Mouse (Mus musculus): ENCODE results near the gene Rgma.

DNA sequence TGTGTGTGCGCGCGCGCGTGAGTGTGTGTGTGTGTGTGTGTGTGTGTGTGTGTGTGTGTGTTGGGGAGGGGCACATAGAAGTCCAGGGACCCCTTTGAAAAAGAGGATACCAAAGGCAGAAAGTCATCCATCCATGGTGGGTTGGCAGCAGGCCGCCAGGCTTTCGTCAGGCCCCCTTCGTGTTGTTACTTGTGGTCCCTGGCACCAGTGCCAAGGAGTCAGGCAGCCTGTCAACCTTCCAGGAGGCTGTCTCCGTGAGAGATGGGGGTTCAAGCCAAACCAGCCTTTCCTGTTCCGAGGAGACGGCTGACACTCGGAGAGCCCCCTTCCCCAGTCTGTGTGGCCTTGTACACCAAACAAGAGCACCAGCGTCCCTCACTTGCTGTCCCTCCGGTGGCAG lies 38.9 kb downstream of the Rgma start:
- TF ChIP-seq CTCF (IDR thresholded peaks at IDR 0.05) (no peak), EP300 (IDR thresholded peaks at IDR 0.05) (no peak)
